Mouse (Mus musculus) thymus, adult 2 months (tissue): Measurements from ENCODE around the gene Hoxc8.

Source experiments
- CTCF ChIP-seq: fragments of 200-500 bp; IDR thresholded peaks from 2 replicates; pipeline ENCODE4 v1.5.1; 2012; ENCODE audit warnings: mild to moderate bottlenecking, control low read depth, low read length, moderate library complexity, borderline replicate concordance; ENCODE audit not compliant: control insufficient read depth, poor library complexity, insufficient read depth; ENCODE audit errors: extremely low read depth
- POLR2A ChIP-seq: fragments of 200-500 bp; IDR thresholded peaks from 2 replicates; pipeline ENCODE4 v1.6.1; 2012; ENCODE audit warnings: mild to moderate bottlenecking, low read length, control low read depth, moderate library complexity; ENCODE audit not compliant: control insufficient read depth, poor library complexity, insufficient read depth; ENCODE audit errors: extremely low read depth

DNA sequence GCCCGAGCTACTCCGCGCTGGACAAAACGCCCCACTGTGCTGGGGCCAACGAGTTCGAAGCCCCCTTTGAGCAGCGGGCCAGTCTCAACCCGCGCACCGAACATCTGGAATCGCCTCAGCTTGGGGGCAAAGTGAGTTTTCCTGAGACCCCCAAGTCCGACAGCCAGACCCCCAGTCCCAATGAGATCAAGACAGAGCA, 23.2 kb upstream of the Hoxc8 start, which contains the start of gene Hoxc5:
- TF ChIP-seq POLR2A = no peak
- TF ChIP-seq CTCF = no peak
